Mouse (Mus musculus): ENCODE data around the gene Tsc2. TPM values are rescaled to one million over a fixed set of nuclear protein-coding genes. Genes with fewer than 3 reads are reported as not detected.
A peak's percentile ranks its signal among the peaks of the same experiment; 100 is the strongest.
"Not testable (repeated sequence)": the region's sequence is repeated elsewhere in the genome, so short reads cannot be mapped to it uniquely, and the experiment has no call there.

The Tsc2 gene
- polyA plus RNA-seq, 1 experiment from 2014 or later = 57.6 TPM

DNA sequence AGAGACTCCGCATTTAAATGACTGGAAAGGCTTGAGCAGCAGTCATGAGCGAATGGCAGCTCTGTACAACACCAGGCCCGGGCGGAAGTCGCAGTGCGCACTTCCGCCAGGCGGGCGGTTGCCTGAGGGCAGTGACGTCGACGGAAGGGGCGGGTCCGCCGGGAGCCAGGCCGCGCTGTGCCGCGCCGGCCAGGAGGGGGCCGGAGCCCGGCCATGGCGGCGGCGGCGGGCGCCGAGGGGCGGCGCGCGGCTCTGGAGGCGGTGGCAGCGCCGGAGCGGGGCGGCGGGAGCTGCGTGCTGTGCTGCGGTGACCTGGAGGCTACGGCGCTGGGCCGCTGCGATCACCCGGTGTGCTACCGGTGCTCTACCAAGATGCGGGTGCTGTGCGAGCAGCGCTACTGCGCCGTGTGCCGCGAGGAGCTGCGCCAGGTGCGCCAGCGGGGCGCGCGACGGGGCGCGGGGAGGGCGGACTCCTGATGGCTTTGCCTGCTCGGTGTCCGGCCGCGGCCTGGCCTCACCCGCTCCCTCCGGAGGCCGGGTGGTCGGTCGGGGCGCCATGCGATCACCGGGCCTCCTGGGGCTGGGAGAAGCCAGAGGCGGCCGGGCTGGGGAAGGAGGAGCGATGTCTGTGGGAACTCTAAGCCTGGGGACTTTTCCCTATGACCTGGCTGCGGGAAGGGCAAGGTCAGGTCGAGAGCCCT, 37.3 kb upstream of the Tsc2 start, which contains the start of gene Zfp598:
Gene Zfp598 (plus strand): TSS at position 143 of the 701 bp plus-strand sequence.
- Histone ChIP-seq H3K4me1 (ENCODE audit: control insufficient read depth, insufficient read depth, low read length) (peaks cover 24% of the 10 kb centered on the region), H3K9ac (ENCODE audit: low read length) (peak within 1 kb of the TSS; percentile 98), H3K27ac (ENCODE audit: low read depth, low read length) (peak within 1 kb of the TSS; percentile 61), H3K27me3 (ENCODE audit: control insufficient read depth, insufficient read depth, low read length) (no peaks in the 10 kb centered on the region), H3K4me3 (ENCODE audit: low read depth, low read length) (peak within 1 kb of the TSS; percentile 98), H3K9me3 (ENCODE audit: control insufficient read depth, low read length) (no peaks in the 10 kb centered on the region), H3K36me3 (ENCODE audit: control insufficient read depth, insufficient read depth, low read length) (no peaks in the 10 kb centered on the region), H3K4me2 (peak within 1 kb of the TSS; percentile 88)
- under 1% methylated on average over 71 of the region's 80 CpGs for WGBS
- DNase-seq (ENCODE audit: low spot score, missing footprints) (peak; percentile 99), ATAC-seq (ENCODE audit: low FRiP score) (peak; percentile 99)

DNA sequence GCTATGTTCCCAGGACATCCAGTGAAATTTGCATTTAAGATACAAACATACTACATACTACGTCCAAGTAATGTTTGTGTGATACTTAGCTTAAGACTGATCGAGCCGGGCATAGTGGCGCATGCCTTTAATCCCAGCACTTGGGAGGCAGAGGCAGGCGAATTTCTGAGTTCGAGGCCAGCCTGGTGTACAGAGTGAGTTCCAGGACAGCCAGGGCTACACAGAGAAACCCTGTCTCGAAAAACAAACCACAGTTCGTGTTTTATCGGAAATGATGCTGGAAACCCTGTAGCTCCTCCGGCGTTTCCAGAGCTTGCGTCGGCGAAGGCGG, 36.7 kb upstream of the Tsc2 start:
- H3K27ac ChIP-seq (ENCODE audit: low read depth, low read length); H3K36me3 ChIP-seq (ENCODE audit: control insufficient read depth, insufficient read depth, low read length); H3K9me3 ChIP-seq (ENCODE audit: control insufficient read depth, low read length); DNase-seq (ENCODE audit: low spot score, missing footprints); H3K27me3 ChIP-seq (ENCODE audit: control insufficient read depth, insufficient read depth, low read length): not testable (repeated sequence)
- Histone ChIP-seq H3K4me1 (ENCODE audit: control insufficient read depth, insufficient read depth, low read length) (peaks cover 24% of the 10 kb centered on the region), H3K4me3 (ENCODE audit: low read depth, low read length) (peak overlapping the region; percentile 98), H3K4me2 (peak overlapping the region; percentile 88), H3K9ac (ENCODE audit: low read length) (peak overlapping the region; percentile 98)
- peak; percentile 56 for ATAC-seq (ENCODE audit: low FRiP score)
- 11% methylated on average over 15 of the region's 15 CpGs for WGBS

DNA sequence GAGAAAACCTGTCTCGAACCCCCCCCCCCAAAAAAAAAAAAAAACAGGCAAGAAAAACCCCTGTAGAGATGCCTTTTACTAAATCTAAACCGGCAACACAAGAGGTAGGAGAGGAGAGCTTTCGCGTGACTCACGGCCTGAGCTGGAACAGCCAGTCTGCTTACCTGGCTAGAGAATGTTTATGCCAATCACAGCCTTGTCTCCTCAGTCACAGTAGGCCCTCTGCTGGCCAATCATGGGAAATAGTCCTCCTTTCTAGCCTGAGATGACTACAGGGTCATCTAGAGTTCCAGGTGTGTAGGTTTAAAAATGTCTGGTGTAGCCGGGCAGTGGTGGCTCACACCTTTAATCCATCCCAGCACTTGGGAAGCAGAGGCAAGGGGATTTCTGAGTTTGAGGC, 35.0 kb upstream of the Tsc2 start:
- Histone ChIP-seq H3K4me1 (ENCODE audit: control insufficient read depth, insufficient read depth, low read length) (peaks cover 24% of the 10 kb centered on the region), H3K36me3 (ENCODE audit: control insufficient read depth, insufficient read depth, low read length) (no peaks in the 10 kb centered on the region), H3K4me3 (ENCODE audit: low read depth, low read length) (no peak overlapping the region), H3K9me3 (ENCODE audit: control insufficient read depth, low read length) (no peaks in the 10 kb centered on the region), H3K27me3 (ENCODE audit: control insufficient read depth, insufficient read depth, low read length) (no peaks in the 10 kb centered on the region), H3K4me2 (no peak overlapping the region), H3K27ac (ENCODE audit: low read depth, low read length) (no peak overlapping the region), H3K9ac (ENCODE audit: low read length) (no peak overlapping the region)
- DNase-seq (ENCODE audit: low spot score, missing footprints) = no peak
- WGBS = 32% methylated on average over 6 of the region's 6 CpGs
- no peak for ATAC-seq (ENCODE audit: low FRiP score)

DNA sequence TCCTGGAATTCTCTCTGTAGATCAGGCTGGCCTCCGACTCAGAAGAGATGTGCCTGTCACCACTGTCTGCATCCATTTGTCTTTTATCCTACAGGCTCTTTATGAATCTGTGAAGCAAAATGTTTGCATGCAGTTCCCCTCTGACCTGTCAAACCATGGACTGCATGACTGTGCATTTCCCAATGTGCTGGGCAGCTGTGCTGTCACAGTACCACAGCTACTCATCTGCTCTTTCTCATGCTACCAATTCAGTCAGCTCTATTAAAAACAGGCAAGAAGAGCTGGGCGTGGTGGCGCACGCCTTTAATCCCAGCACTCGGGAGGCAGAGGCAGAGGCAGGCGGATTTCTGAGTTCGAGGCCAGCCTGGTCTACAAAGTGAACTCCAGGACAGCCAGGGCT, 34.6 kb upstream of the Tsc2 start:
- 72% methylated on average over 7 of the region's 7 CpGs for WGBS
- not testable (repeated sequence) for DNase-seq (ENCODE audit: low spot score, missing footprints); H3K36me3 ChIP-seq (ENCODE audit: control insufficient read depth, insufficient read depth, low read length)

DNA sequence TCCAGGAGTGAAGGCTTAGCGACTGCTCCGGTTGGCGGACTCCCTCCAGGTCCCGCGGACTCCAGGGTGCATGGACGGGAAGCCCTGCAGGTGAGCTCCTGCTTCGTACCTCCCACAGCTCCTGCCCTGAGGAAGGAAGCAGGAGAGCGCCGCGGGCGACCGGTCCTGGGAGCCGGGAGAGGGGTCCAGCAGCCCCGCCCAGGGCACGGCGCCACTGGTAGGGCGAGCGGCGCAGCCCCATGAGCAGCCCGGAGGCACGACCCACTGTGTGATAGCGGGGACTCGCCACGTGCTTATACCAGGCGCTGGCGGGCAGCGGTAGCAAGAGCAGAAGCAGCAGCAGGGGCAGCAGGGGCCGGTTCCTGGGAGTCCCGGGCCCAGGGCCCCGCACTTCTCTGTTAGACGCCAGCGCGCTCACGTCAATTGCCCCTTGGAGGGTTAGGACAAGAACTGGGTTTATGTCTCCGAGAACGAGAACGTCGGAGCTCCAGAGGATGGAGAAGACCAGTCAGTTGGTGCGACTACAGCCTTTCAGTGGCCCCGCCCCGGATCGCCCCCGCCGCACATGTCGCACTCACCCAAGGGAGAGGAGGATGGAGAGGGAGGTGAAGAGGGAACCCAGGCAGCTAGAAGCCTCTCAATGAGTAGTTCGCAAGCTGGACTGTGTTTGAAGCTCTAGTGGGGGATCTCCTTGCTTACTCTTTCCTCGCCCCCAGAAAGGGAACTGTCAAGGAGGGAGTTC, 25.8 kb upstream of the Tsc2 start, which contains the start of gene Npw:
Gene Npw (minus strand): TSS at position 441 of the 742 bp plus-strand sequence.
- Histone ChIP-seq H3K4me3 (ENCODE audit: low read depth, low read length) (peak within 1 kb of the TSS; percentile 30), H3K27me3 (ENCODE audit: control insufficient read depth, insufficient read depth, low read length) (peaks cover 35% of the 10 kb centered on the region), H3K4me2 (peak within 1 kb of the TSS; percentile 55), H3K4me1 (ENCODE audit: control insufficient read depth, insufficient read depth, low read length) (peaks cover 5% of the 10 kb centered on the region), H3K27ac (ENCODE audit: low read depth, low read length) (no peak within 1 kb of the TSS), H3K9ac (ENCODE audit: low read length) (peak within 1 kb of the TSS; percentile 56), H3K36me3 (ENCODE audit: control insufficient read depth, insufficient read depth, low read length) (no peaks in the 10 kb centered on the region), H3K9me3 (ENCODE audit: control insufficient read depth, low read length) (no peaks in the 10 kb centered on the region)
- ATAC-seq (ENCODE audit: low FRiP score) (peak; percentile 48; the same call in 1 of the 2 replicates), DNase-seq (ENCODE audit: low spot score, missing footprints) (peak; percentile 90)
- 1% methylated on average over 47 of the region's 47 CpGs for WGBS

More for the DNA sequence above, 34.6 kb upstream of the Tsc2 start:
- not testable (repeated sequence) for H3K4me2 ChIP-seq; H3K27me3 ChIP-seq (ENCODE audit: control insufficient read depth, insufficient read depth, low read length); H3K9ac ChIP-seq (ENCODE audit: low read length); H3K4me3 ChIP-seq (ENCODE audit: low read depth, low read length); H3K9me3 ChIP-seq (ENCODE audit: control insufficient read depth, low read length); ATAC-seq (ENCODE audit: low FRiP score); H3K27ac ChIP-seq (ENCODE audit: low read depth, low read length)
- H3K4me1 ChIP-seq (ENCODE audit: control insufficient read depth, insufficient read depth, low read length) = peaks cover 22% of the 10 kb centered on the region

DNA sequence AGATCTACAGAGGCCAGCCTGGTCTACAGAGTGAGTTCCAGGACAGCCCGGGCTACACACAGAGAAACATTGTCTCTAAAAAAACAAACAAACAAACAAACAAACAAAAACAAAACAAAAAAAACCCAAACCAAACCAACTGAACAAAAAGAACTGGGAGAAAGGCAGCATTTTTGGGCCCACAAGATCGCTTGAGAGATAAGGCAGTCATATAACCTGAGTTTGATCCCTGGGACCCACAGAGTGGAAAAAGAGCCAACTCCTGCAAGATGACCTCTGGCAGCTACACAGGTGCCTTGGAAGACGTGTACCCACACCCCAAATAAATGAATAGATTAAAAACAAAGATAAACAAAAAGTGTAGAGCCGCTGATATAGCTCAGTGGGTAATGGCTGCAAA, 22.5 kb upstream of the Tsc2 start:
- H3K27ac ChIP-seq (ENCODE audit: low read depth, low read length) = no peak overlapping the region
- 74% methylated on average over 4 of the region's 4 CpGs for WGBS
- DNase-seq (ENCODE audit: low spot score, missing footprints) (no peak), ATAC-seq (ENCODE audit: low FRiP score) (no peak)
- no peaks in the 10 kb centered on the region for H3K36me3 ChIP-seq (ENCODE audit: control insufficient read depth, insufficient read depth, low read length)
- H3K9ac ChIP-seq (ENCODE audit: low read length) = no peak overlapping the region
- H3K4me2 ChIP-seq = no peak overlapping the region
- H3K9me3 ChIP-seq (ENCODE audit: control insufficient read depth, low read length) = no peaks in the 10 kb centered on the region
- H3K4me1 ChIP-seq (ENCODE audit: control insufficient read depth, insufficient read depth, low read length) = peaks cover 9% of the 10 kb centered on the region
- no peak overlapping the region for H3K4me3 ChIP-seq (ENCODE audit: low read depth, low read length)
- peaks cover 40% of the 10 kb centered on the region for H3K27me3 ChIP-seq (ENCODE audit: control insufficient read depth, insufficient read depth, low read length)

DNA sequence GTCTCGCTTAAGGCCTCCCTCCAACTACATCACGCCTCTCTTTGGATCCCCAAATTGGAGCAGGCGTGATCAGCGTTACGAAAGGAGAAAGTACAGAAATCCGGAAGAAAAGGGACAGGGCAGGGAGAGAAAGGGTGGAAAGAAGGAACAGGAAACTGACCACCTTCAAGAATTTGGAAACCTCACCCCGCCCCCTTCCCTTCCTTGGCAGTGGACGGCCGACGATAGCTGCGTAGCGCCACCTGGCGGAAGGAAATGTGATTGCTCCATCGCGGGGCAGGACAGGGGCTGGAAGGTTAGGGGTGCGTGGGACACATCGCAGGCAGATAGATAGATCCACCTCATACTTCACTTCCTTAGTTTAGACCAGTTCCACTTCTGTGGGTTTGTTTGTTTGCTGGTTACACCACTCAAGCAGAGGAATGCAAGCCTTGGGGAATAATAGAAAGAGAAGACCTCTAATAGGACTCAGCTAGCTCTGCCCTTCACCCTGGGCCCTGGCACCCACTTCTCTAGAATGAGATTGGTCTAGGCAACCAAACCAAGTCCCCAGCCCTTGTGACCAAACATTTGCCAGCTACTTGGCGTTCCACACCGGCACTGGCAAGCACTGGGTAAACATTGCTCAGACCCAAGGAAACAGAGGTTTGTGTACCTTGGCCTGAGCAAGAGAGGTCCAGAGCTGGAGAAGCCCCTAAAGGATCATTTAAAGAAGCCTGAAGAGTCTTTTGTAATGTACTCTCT, 21.7 kb upstream of the Tsc2 start:
- Histone ChIP-seq H3K4me1 (ENCODE audit: control insufficient read depth, insufficient read depth, low read length) (peaks cover 14% of the 10 kb centered on the region), H3K4me2 (peak overlapping the region; percentile 8), H3K9ac (ENCODE audit: low read length) (no peak overlapping the region), H3K9me3 (ENCODE audit: control insufficient read depth, low read length) (no peaks in the 10 kb centered on the region), H3K27me3 (ENCODE audit: control insufficient read depth, insufficient read depth, low read length) (peaks cover 32% of the 10 kb centered on the region), H3K4me3 (ENCODE audit: low read depth, low read length) (no peak overlapping the region), H3K27ac (ENCODE audit: low read depth, low read length) (no peak overlapping the region), H3K36me3 (ENCODE audit: control insufficient read depth, insufficient read depth, low read length) (no peaks in the 10 kb centered on the region)
- DNase-seq (ENCODE audit: low spot score, missing footprints) = peak; percentile 97
- WGBS = 4% methylated on average over 19 of the region's 19 CpGs
- peak; percentile 68 for ATAC-seq (ENCODE audit: low FRiP score)

DNA sequence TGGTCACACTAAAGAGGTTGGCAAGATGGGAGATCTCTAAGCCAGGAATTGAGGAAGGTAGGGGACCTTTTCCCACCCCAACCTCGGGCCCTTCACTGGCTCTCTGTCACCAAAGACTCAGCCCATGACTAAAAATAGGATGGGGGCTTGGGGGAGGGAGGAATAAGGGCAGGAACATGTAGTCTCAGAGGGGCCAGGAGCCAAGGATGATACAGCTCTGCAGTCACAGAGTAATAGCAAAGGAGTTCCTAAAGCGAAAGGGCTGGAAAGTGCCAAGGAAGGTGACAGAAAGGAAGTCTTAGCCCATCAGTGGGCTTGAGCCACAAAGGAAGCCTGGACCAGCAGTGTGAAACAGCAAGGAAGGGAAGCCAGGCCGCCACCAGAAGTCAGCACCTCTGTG, 19.4 kb upstream of the Tsc2 start:
- Histone ChIP-seq H3K36me3 (ENCODE audit: control insufficient read depth, insufficient read depth, low read length) (no peaks in the 10 kb centered on the region), H3K9me3 (ENCODE audit: control insufficient read depth, low read length) (no peaks in the 10 kb centered on the region), H3K9ac (ENCODE audit: low read length) (no peak overlapping the region), H3K27ac (ENCODE audit: low read depth, low read length) (no peak overlapping the region), H3K27me3 (ENCODE audit: control insufficient read depth, insufficient read depth, low read length) (peaks cover 12% of the 10 kb centered on the region), H3K4me1 (ENCODE audit: control insufficient read depth, insufficient read depth, low read length) (peaks cover 9% of the 10 kb centered on the region), H3K4me2 (no peak overlapping the region), H3K4me3 (ENCODE audit: low read depth, low read length) (no peak overlapping the region)
- ATAC-seq (ENCODE audit: low FRiP score) (no peak), DNase-seq (ENCODE audit: low spot score, missing footprints) (peak; percentile 62)
- 76% methylated on average over 3 of the region's 3 CpGs for WGBS
